Mouse (Mus musculus) central nervous system, embryonic 14 days (tissue): Measurements from ENCODE around the gene Zc3h13. TPM values are rescaled to one million over a fixed set of nuclear protein-coding genes. Genes with fewer than 3 reads are reported as not detected.

ENCODE experiments used
- polyA plus RNA-seq: library from polyadenylated mRNA; depleted of rRNA; stranded (reverse); fragments of >200 nt; gene quantifications from 2 replicates; pipeline ENCODE4 v1.2.3, GENCODE M21; 2012; rRNA removed

The Zc3h13 gene
- polyA plus RNA-seq, result 31.9 and 32.1 TPM in 2 replicates

DNA sequence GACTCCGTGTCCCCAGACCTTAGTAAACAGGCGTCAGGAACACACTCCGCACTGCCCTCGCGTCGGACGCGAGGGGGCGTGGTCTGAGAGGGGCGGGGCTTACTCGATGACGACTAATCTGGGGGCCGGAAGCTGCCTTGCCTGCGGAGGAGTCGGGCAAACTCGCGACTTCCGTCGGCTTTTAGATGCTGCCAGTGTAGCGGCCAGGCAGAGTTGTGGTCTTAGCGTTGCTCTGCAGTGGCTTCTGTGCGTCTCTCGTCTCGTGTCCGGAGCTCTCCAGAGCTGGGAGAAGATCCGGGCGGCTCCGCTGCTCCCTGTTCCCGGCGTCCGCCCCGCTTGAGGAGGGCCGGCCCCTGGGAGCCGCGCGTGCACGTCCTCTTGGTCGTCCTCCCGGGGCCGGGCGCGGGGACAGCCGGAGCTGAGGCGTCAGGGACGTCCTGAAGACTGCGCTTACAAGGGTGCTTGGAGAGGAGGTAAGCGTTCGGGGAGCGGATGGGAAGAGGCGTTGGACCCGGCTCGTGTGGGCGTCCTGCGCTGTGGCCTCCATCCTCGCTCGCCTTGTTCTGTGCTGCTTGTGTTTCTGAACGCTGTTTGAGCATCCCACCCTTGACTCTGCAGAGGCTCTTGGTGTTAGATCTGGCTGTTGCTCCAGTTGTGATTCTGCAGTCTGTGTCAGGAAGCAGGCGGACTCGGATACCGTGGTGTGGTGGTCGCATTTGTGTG lies at the start of gene Zc3h13:
Gene Zc3h13, plus strand, starts transcription at position 181 of the 723 bp plus-strand sequence.

GRCm38 (mm10) chr14:75242087-75242486 lies 42.1 kb upstream of the Zc3h13 start, which contains the start of gene Cpb2:
TSS of gene Cpb2 (plus strand) at chr14:75242287.

Other genes starting within 250 kb of the Zc3h13 start
- gene Lrrc63, start 153.5 kb upstream of the Zc3h13 start, polyA plus RNA-seq, result 0.04 and 0.09 TPM in 2 replicates
- gene Lcp1, start 153.3 kb upstream of the Zc3h13 start, polyA plus RNA-seq, result 9.0 and 9.3 TPM in 2 replicates
- not detected in 2 replicates for gene Cpb2, start 42.1 kb upstream of the Zc3h13 start, polyA plus RNA-seq
- gene Siah3, start 171.6 kb downstream of the Zc3h13 start, polyA plus RNA-seq, result 8.3 and 9.6 TPM in 2 replicates